Mouse (Mus musculus): ENCODE data around the gene Tmem198.

Gene Tmem198

GRCm38 (mm10) chr1:75455948-75456347, 23.4 kb upstream of the Tmem198 start:
- DNase-seq = no peak

GRCm38 (mm10) chr1:75456746-75457564, 22.4 kb upstream of the Tmem198 start:
- no peak for DNase-seq

- DNase-seq = no peak
These were observed 21.7 kb upstream of the Tmem198 start for GRCm38 (mm10) chr1:75457710-75458024.

- DNase-seq = no peak
These were observed 21.1 kb upstream of the Tmem198 start for GRCm38 (mm10) chr1:75458025-75458788.

- no peak for DNase-seq
These were observed 20.3 kb upstream of the Tmem198 start for GRCm38 (mm10) chr1:75458789-75459684.

- no peak for DNase-seq
These were observed 19.0 kb upstream of the Tmem198 start for GRCm38 (mm10) chr1:75460297-75460696.

- DNase-seq = no peak
These were observed 16.7 kb upstream of the Tmem198 start for GRCm38 (mm10) chr1:75462636-75463035.

- no peak for DNase-seq
These were observed 15.6 kb upstream of the Tmem198 start for GRCm38 (mm10) chr1:75463652-75464204.

GRCm38 (mm10) chr1:75467215-75467927, 12.0 kb upstream of the Tmem198 start:
- peak; percentile 36 to 66 for DNase-seq

GRCm38 (mm10) chr1:75469287-75469825, 10.0 kb upstream of the Tmem198 start:
- DNase-seq = no peak

- DNase-seq = no peak
These were observed 2.9 kb upstream of the Tmem198 start for GRCm38 (mm10) chr1:75476441-75476840.

GRCm38 (mm10) chr1:75477264-75477965, 1.9 kb upstream of the Tmem198 start:
- DNase-seq = peak; percentile 72 to 86

- DNase-seq = no peak
These were observed 1.4 kb upstream of the Tmem198 start for GRCm38 (mm10) chr1:75477966-75478290.

GRCm38 (mm10) chr1:75478497-75478896, 835 bp upstream of the Tmem198 start:
- peak in 1 of 2 experiments; percentile 41 for DNase-seq

GRCm38 (mm10) chr1:75479635-75479989, 280 bp downstream of the Tmem198 start:
- DNase-seq = no peak

GRCm38 (mm10) chr1:75480036-75480435, 704 bp downstream of the Tmem198 start:
- DNase-seq = no peak

GRCm38 (mm10) chr1:75480735-75481134, 1.4 kb downstream of the Tmem198 start:
- no peak for DNase-seq

GRCm38 (mm10) chr1:75486561-75486960, 7.2 kb downstream of the Tmem198 start:
- DNase-seq = no peak

GRCm38 (mm10) chr1:75487040-75487404, 7.7 kb downstream of the Tmem198 start:
- DNase-seq = no peak

GRCm38 (mm10) chr1:75487405-75488161, 8.3 kb downstream of the Tmem198 start:
- DNase-seq = peak; percentile 39 to 51

Measured in spleen, adult 18-20 months (tissue).